Mouse (Mus musculus) regulatory T cell (primary cell): Measurements from ENCODE around the gene Fam50b.

Experiments
- in situ Hi-C: fragments of 300-600 bp; cut with MboI, MseI; formaldehyde crosslinking; loops from one replicate; pipeline ENCODE4 v1.15.1; 2025; ENCODE audit warnings: high pct_unique_total_duplicates

The Fam50b gene

DNA sequence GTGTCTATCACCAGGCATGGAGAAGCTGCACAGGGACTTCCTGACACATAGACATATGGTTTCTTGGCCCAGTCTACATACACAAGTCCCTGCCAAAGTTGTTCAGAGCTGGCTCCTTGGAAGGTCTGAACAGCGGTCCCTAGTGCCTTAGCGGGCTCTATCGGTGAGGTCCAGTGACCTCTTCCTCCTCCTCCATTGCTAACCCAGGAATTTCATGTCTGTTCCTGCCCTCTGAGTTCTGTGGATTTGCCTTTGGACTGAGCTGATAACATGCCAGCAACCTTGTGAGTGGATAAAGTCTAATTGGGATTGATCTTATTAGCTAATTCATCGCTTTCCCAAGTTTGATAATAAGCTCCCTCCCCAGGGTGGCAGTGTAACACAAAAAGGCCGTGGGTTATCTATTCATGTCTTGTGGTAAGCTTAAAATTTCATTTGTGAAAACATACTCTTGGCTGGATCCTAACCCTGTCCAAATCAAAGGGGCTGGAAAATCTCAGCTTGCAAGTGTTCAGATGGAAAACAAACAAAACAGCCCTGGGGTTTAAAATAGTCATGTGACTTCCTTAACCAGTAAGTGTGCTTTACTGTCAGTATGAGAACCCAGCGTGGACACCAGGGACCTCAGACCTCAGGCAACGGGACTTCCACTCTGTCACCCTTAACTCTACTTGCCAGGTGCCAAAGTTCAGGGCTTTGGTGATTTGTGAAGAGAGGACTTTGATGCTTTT is 3.5 kb downstream of the Fam50b start:
- in situ Hi-C loops = loop anchor here (10.0 kb wide), 1 partner anchor 1913 kb away; no protein-coding TSS in a partner anchor

DNA sequence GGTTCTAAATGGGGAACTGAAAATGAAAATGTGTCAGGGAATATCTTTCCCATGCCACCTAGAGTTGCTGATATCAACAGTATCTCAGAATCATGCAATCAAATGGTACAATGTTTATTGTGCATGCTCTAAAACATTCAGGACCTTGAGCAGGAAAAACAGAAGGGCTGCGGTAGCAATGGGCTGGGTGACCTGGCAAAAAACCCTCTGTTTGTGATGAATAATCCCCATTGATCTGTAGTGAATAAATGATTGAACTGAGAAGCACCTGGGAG is 4.0 kb downstream of the Fam50b start:
- in situ Hi-C loops = loop anchor here (10.0 kb wide), 1 partner anchor 1914 kb away; no protein-coding TSS in a partner anchor

DNA sequence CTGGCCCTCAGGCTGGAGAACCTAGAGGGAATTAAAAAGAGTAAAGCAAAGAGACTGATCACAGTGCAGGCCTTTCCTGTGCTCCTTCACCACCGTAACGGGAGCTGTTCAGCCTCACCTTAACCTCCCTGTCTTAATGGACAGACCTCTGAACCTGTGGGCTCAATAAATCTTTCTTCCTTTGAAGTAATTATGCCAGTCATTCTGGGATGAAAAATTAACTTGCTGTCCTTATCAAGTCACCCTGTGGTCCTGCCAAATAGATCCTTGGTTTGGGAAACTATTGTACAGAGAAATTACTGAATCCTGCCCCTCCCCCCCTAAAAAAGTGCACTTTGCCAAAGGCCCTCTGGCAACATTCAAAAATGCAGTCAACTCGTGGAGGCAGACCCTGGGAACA is 4.4 kb downstream of the Fam50b start:
- in situ Hi-C loops = loop anchor here (10.0 kb wide), 1 partner anchor 1914 kb away; no protein-coding TSS in a partner anchor

DNA sequence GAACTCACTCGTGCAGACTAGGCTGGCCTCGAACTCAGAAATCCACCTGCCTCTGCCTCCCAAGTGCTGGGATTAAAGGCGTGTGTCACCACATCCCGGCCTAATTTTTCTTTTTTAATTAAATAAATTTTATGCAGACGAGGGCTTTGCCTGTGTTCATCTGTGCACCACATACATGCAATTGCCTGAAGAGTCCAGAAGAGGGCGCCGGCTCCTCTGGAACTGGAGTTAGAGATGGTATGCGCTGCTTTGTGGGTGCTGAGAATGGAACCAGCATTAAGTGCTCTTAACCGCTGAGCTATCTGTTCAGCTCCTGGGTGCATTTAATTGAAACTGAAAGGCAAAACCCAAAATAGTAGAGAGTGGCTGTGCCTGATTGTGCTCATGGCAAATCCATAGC is 6.6 kb downstream of the Fam50b start:
- in situ Hi-C loops = loop anchor here (10.0 kb wide), 1 partner anchor 206 kb away; no protein-coding TSS in a partner anchor

DNA sequence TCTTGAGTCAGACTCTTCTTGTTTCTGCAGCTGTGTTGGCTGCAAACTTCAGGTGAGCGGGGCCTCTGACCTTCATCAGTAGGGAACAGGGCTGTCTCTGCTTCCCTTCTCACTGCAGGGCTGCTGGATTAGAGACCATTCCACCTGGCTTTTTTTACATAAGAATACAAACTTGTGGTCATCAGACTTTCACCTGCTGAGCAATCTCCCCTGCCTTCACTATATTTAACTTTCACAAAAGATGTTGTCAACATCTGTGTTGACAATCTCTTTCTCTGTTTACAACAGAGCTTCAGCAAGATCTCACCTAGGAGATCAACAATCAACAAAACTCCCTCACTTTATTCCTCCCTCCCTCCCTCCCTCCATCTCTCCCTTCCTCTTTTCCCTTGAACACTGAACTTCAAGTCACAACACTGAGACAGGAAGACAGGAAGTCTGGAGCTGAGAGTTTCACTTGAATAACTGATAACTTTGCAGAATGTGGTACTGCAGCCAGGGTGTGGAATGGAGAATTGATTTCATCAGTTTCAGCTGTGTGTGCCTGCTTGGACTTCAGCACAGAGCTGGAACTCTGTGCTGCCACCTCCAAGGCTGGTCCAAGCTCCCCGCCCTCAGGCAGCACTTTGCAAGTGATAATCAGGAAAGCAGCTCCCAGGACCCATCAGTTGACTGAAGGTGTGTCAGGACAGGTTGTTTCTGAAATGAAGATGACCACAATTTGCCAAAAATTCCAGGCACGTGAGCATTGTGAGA is 7.3 kb downstream of the Fam50b start:
- in situ Hi-C loops = loop anchor here (10.0 kb wide), 1 partner anchor 207 kb away; no protein-coding TSS in a partner anchor

DNA sequence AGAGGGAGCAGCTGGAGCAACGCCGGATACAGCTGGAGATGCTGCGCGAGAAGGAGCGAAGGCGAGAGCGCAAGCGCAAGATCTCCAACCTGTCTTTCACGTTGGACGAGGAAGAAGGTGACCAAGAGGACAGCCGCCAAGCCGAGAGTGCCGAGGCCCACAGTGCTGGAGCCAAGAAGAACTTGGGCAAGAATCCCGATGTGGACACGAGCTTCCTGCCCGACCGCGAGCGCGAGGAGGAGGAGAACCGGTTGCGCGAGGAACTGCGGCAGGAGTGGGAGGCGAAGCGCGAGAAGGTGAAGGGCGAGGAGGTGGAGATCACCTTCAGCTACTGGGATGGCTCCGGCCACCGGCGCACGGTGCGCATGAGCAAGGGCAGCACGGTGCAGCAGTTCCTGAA is 12.2 kb downstream of the Fam50b start:
- in situ Hi-C loops = loop anchor here (10.0 kb wide), 1 partner anchor 212 kb away; no protein-coding TSS in a partner anchor

DNA sequence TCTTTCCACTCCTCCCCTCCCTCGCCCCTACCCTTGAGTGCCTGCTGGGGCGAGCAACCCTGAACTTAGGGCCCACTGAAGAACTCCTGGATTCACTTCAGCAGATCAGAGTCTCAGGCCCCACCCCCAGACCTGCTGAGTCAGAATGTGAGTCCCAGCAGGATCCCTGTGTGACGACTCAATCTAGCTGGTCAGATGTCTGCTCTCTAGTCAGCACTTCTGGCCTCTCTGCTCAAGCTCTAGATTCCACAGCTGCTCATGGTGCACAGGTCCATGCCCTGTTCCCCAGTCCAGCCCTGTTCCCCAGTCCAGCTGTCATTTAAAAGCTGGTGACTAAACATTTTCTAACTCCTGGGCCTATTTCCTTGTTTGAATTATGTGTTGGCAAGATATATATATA is 13.9 kb downstream of the Fam50b start:
- in situ Hi-C loops = loop anchor here (10.0 kb wide), 1 partner anchor 214 kb away; no protein-coding TSS in a partner anchor

DNA sequence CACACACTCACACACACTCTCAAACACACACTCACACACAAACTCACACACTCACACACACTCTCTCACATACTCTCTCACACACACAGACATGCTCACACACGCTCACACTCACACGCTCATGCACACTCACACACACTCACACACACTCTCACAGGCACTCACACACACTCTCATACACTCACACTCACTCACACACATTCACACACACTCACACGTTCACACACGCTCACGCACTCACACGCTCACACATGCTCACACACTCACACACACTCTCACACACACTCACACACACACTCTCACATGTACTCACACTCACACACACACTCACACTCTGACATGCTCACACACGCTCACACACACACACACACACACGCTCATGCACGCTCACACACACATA is 24.6 kb downstream of the Fam50b start:
- in situ Hi-C loops = no loop called here

- in situ Hi-C loops = no loop called here
Measured at GRCm38 (mm10) chr13:34760518-34761287, 26.1 kb downstream of the Fam50b start.

GRCm38 (mm10) chr13:34762136-34762535 is 27.5 kb downstream of the Fam50b start:
- in situ Hi-C loops = no loop called here

GRCm38 (mm10) chr13:34762865-34763264 is 28.2 kb downstream of the Fam50b start:
- in situ Hi-C loops = no loop called here

GRCm38 (mm10) chr13:34765269-34765668 is 30.6 kb downstream of the Fam50b start:
- in situ Hi-C loops = no loop called here

DNA sequence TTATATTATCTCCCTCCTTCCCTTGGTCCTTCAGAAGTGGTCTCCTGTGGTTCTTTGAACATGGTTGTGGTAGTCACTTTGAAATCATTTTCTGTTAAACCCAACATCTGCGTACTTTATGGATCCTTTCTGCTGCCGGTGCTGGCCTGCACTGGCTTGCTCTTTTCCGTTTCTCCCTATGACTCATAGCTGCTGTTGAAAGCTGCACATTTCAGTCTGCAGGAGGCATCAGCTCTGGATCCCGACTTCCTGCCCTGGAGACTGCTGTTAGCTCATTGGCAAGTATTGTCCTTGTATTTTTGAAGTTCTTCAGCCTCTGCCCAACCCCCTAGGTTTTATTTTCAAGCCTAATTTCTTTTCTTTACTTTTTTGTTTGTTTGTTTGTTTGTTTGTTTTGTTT is 31.9 kb downstream of the Fam50b start:
- in situ Hi-C loops = no loop called here

- in situ Hi-C loops = no loop called here
Measured at GRCm38 (mm10) chr13:34767527-34768292, 33.1 kb downstream of the Fam50b start.

DNA sequence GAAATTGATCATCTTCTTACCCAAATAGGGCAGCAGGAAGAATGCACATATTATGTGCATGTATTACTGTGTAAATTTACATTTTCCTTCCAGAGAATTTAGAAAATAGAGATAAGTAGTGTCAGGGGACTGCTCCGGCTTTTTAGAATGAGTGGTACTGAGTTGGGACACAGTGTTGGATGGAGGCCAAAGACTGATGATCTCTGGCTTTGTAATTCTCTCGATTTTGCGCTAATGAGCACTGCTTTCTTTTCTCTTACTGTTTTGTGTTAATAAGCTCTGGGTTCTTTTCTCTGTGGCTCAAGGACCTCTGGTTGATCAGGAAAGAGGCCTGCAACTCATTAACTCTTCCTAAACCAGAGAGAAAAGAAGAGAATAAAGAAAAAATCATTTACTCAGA is 42.1 kb downstream of the Fam50b start:
- in situ Hi-C loops = loop anchor here (5.0 kb wide), 1 partner anchor 499 kb away; no protein-coding TSS in a partner anchor

- in situ Hi-C loops = no loop called here
Measured at GRCm38 (mm10) chr13:34780856-34781610, 46.4 kb downstream of the Fam50b start.

DNA sequence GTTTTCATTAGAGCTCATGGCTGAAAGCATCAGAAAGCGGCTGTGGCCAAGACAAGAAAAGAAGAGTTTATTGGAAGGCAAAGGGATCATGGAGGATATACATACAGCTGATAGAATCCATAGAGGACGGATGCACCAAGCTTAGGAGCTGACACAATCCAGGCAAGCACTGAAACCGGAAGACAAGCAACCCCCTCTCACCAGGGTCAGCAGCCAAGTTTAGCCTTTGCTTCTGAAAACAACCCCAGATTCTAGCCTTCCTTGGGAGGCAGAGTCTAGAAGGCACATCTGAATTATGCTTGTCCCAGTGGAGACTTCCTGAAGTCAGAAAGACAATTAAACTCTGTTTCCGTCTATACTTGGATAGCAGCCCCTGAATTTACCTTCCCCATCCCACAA is 47.0 kb downstream of the Fam50b start:
- in situ Hi-C loops = no loop called here

- in situ Hi-C loops = no loop called here
Measured at GRCm38 (mm10) chr13:34784818-34785217, 50.2 kb downstream of the Fam50b start.

DNA sequence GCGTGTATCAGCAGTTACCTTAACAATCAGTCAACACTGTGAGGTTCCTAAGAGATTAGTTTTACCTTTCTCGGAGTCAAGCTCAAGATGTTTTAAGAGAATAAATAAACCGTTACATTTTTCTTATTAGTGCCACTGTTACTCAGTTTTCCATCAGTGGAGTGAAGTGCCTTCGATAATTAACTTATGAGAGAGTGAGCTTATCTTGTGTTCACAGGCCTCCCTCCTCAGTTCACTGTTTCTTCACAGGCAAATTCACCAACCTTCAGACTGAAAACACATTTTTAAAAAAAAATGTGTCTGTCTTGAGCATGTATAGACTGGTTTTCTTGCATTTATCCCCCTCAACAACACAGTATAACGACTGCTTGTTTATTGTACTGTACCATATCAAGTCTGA is 52.0 kb downstream of the Fam50b start:
- in situ Hi-C loops = no loop called here

DNA sequence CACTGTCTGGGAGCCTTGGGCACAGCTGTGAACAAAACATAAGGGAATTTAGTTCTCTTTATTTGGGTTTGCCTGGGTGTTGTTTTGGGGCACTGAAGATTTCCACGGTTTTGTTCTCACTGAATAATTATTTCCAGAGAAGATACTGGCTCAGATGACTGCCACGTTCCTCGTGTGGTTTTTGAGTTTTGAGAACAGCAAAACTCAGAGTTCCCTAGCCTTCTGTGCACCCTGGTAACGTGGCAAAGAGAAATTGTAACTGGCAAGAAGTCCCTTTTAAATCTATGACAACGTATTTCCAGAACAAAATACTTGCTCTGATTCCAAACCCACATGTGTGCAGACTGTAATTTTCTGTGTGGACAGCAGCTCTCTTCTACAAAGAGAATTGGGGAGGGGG is 52.9 kb downstream of the Fam50b start:
- in situ Hi-C loops = no loop called here
